Mouse (Mus musculus) hindlimb bud, embryonic 11.5 days (tissue): ENCODE results near the gene Errfi1.
A peak's percentile ranks its signal among the peaks of the same experiment; 100 is the strongest.

ENCODE experiments used
- DNase-seq: peaks from one replicate; pipeline ENCODE4 v3.0.0-alpha.2; 2012; ENCODE audit warnings: low read depth, low spot score; ENCODE audit errors: extremely low spot score

Gene Errfi1

DNA sequence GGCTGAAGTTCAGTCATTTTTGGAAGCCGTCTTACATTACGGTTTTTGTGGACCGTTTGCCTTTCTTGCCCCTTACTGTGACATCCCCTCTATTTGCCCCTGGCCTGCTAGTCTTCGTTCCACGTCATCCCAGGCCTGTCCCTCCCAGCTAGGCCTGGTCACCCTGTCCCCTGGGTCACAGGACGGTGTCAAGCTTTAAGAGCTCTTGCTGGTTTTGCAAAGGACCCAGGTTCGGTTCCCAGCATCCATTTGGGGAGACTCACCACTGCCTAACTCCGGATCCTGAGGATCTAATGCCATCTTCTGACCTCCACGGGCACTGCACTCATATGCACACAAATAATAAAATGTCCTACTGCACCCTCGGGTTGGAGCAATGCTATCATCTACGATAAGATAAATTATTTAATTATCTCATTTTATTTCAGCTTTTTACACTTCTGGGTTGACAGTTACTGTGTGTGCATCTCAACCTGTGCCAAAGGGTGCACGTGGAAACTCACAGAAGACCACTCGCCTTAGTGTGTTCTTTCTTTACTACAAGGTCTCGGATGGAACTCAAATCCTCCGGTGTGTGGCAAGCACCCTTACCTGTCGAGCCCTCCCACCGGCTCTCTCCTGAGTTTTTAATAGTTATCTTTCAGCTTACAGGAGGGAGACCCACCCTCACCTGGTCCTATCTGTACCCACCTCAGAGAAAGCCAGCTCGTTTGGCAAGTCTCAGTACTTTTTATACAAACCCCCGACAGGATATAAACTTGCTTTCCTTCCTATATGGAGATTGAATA, 56.6 kb downstream of the Errfi1 start:
- no peak for DNase-seq

DNA sequence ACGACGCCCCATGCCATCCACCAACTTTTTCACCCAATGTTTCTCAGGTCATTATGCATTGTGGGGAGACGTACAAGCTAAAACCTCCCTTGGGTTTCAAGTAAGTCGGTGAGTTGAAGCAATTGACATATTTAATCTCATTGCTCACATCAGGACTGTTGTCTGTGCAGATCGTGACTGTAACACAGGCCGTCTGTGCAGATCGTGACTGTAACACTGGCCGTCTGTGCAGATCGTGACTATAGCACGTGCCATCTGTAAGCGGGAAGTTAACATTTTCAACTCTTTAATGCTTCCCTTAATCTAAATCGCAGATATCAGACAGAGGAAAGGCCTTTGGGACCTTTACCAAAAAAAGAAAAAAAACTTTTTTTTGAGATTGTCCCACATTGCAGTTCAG, 60.0 kb downstream of the Errfi1 start:
- no peak for DNase-seq

DNA sequence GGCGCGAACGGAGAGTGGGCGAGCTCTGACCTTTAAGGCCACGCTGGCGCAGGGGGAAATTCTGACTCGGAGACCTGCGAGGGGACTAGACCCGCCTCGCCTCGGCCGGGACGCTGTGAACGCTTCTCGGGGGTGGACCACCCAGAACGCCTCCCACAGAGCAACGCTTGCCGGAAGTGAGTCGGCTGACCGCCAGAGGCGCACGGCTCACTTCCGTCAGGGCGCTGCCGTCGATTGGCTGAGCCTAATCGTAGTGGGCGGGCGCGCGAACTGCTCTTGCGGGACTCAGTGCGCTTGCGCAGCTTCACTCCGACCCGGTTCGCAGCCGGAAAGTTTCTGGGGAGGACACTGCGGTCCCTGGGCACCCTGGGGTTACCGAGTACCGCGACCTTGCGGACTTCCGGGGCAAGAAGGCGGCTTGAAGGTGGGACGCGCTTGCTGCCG, 60.6 kb downstream of the Errfi1 start, which contains the start of the genes Park7 and Tnfrsf9:
Gene Park7 (minus strand): TSS at position 148 of the 444 bp plus-strand sequence.
Gene Tnfrsf9 (plus strand): TSS at position 273 of the 444 bp plus-strand sequence.
- peak; percentile 86 for DNase-seq

DNA sequence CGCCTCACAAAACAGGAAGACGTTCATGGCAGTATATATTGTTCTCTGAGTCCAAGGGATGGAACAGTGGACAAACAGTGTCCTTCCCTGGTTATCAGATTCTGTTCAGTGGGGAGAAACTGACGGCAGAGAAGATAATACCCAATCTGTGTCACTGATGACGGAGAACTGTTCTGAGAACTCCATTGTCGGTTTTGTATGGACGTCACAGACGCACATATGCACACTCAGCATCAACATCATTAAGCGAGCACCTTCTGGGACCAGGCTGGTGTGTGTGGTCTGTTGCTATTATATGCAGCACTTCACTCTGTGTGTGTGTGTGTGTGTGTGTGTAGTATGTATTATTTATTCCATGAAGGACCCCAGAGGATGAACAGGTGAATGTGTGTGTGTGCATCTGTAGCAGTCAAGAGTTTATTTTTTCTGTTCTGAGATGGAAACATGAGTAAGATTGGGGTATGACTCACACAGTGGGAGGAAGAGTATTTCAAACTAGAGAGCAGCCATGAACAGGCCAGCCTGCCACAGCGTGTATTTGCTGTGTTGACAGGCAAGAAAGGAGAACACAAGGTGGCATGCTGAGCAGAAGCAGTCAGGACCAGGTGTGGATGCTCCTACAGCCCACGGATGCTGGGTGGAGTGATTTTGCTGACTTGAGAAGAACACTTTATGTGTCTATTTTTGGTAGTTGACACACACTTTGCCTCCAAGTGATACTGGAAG, 61.6 kb downstream of the Errfi1 start:
- DNase-seq = no peak

DNA sequence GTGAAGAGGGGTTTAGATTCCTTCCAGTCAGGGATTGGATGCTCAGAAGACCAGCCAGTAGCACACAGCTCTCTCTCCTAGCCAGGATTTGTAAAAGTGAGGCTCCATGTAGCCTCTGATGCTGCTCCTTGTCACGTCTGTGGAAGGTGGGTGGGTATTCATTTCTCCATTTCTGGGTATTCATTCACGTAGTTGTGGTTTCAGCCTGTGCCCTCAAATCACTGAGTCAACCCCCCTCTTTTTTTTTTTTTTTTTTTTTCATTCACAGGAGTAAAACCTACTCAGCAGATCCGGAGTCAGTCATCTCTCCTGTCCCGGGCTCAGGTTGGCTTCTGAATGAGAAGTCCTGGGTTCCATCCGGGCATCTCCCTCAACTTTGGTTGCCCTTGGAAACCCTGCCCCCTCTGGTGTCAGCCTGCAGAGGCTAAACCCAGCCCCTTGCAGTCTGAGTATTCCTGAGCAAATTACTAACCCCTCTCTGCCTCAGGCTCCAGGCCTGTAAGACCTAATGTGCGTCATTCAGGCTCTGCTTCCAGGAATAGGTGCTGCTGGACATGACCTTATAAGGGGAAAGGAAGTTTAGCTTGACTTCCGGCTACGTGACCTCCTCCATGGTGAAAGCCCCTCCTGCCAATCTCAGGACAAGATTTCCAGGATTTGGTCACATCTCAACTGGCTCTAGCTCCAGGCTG, 63.8 kb downstream of the Errfi1 start:
- no peak for DNase-seq
